In genomic region chr3:97298856-97299465, GRCm38 (mm10) we compare ENCODE assay signal across 8 mouse cellular contexts. TPM values are rescaled to one million over a fixed set of nuclear protein-coding genes. Genes with fewer than 3 reads are reported as not detected.
DNase-seq lines count a peak whose midpoint lies in the region; ATAC-seq and TF ChIP-seq lines count a peak whose summit lies in the region.

No protein-coding gene starts in this region.

- no peaks in the 10 kb centered on the region for H3K36me3 ChIP-seq in lung, embryonic 16.5 days (ENCODE audit: control insufficient read depth, insufficient read depth, low read length)
- no peaks in the 10 kb centered on the region for H3K36me3 ChIP-seq in forebrain, embryonic 15.5 days
- no peaks in the 10 kb centered on the region for H3K36me3 ChIP-seq in limb, embryonic 13.5 days
- H3K36me3 ChIP-seq in stomach, postnatal 0 days (ENCODE audit: control insufficient read depth, insufficient read depth, low read length): no peaks in the 10 kb centered on the region

- no peak for TF ChIP-seq CTCF in stomach, postnatal 0 days (IDR thresholded peaks at IDR 0.05; ENCODE audit: low read depth)

- H3K9ac ChIP-seq in lung, embryonic 16.5 days (ENCODE audit: low read length): peak overlapping the region; percentile 84
- no peak overlapping the region for H3K9ac ChIP-seq in forebrain, embryonic 15.5 days (replicated peaks)
- H3K9ac ChIP-seq in limb, embryonic 13.5 days: no peak overlapping the region
- no peak overlapping the region; the same call in 1 of the 2 replicates for H3K9ac ChIP-seq in stomach, postnatal 0 days (ENCODE audit: low read length)

- H3K4me1 ChIP-seq in lung, embryonic 16.5 days (replicated peaks; ENCODE audit: control insufficient read depth, insufficient read depth, low read length): peaks cover 15% of the 10 kb centered on the region
- H3K4me1 ChIP-seq in forebrain, embryonic 15.5 days: peaks cover 37% of the 10 kb centered on the region
- H3K4me1 ChIP-seq in limb, embryonic 13.5 days: peaks cover 22% of the 10 kb centered on the region
- no peaks in the 10 kb centered on the region for H3K4me1 ChIP-seq in stomach, postnatal 0 days (replicated peaks; ENCODE audit: control insufficient read depth, insufficient read depth)

- H3K4me3 ChIP-seq in lung, embryonic 16.5 days (ENCODE audit: low read length): peak overlapping the region; percentile 61
- peak overlapping the region; percentile 80 for H3K4me3 ChIP-seq in forebrain, embryonic 15.5 days
- peak overlapping the region; percentile 69 for H3K4me3 ChIP-seq in limb, embryonic 13.5 days
- peak overlapping the region; percentile 55; the same call in 1 of the 2 replicates for H3K4me3 ChIP-seq in stomach, postnatal 0 days (ENCODE audit: low read depth, low read length)

- 20% methylated on average over 10 of the region's 10 CpGs for WGBS in lung, embryonic 16.5 days
- 21% methylated on average over 10 of the region's 10 CpGs for WGBS in forebrain, embryonic 15.5 days
- 15% methylated on average over 10 of the region's 10 CpGs for WGBS in limb, embryonic 13.5 days
- WGBS in stomach, postnatal 0 days: 26% methylated on average over 10 of the region's 10 CpGs

- no peak for DNase-seq in lung, postnatal 4 days
- peak; percentile 32 for DNase-seq in stomach, postnatal 0 days (ENCODE audit: low spot score)
- DNase-seq in layer of hippocampus, postnatal 10 days (ENCODE audit: low spot score in 2 of 2): no peak
- DNase-seq in adrenal gland, postnatal 36 days: no peak

- peak; percentile 31; the same call in 1 of the 2 replicates for ATAC-seq in lung, embryonic 16.5 days (ENCODE audit: low read depth)
- 0 out of 2 replicates have a peak, but pooled peaks have one; percentile 8 for ATAC-seq in forebrain, embryonic 15.5 days (replicated peaks)
- ATAC-seq in limb, embryonic 13.5 days (ENCODE audit: low FRiP score, low read depth): peak; percentile 30; the same call in 1 of the 2 replicates
- ATAC-seq in stomach, postnatal 0 days (ENCODE audit: low FRiP score, low TSS enrichment): peak; percentile 14; the same call in 1 of the 2 replicates
- ATAC-seq in monocyte, adult 5-6 weeks (replicated peaks; ENCODE audit: insufficient number of reproducible peaks, low FRiP score, low TSS enrichment, poor library complexity, severe bottlenecking): no peak

- H3K4me2 ChIP-seq in lung, embryonic 16.5 days (ENCODE audit: low read depth, low read length): peak overlapping the region; percentile 83
- peak overlapping the region; percentile 54 for H3K4me2 ChIP-seq in forebrain, embryonic 15.5 days (replicated peaks)
- H3K4me2 ChIP-seq in limb, embryonic 13.5 days (replicated peaks): peak overlapping the region; percentile 79
- peak overlapping the region; percentile 69 for H3K4me2 ChIP-seq in stomach, postnatal 0 days (replicated peaks; ENCODE audit: low read depth)

- no peaks in the 10 kb centered on the region for H3K9me3 ChIP-seq in lung, embryonic 16.5 days (ENCODE audit: control insufficient read depth, low read length)
- H3K9me3 ChIP-seq in forebrain, embryonic 15.5 days: no peaks in the 10 kb centered on the region
- H3K9me3 ChIP-seq in limb, embryonic 13.5 days: 0 out of 2 replicates have a peak, but pooled peaks cover 3% of the 10 kb centered on the region
- no peaks in the 10 kb centered on the region for H3K9me3 ChIP-seq in stomach, postnatal 0 days (ENCODE audit: control insufficient read depth, low read length)

- H3K27ac ChIP-seq in lung, embryonic 16.5 days (ENCODE audit: low read length): peak overlapping the region; percentile 95
- peak overlapping the region; percentile 99 for H3K27ac ChIP-seq in forebrain, embryonic 15.5 days (replicated peaks)
- H3K27ac ChIP-seq in limb, embryonic 13.5 days: peak overlapping the region; percentile 99
- peak overlapping the region; percentile 93 for H3K27ac ChIP-seq in stomach, postnatal 0 days (replicated peaks)

- H3K27me3 ChIP-seq in lung, embryonic 16.5 days (ENCODE audit: control insufficient read depth, insufficient read depth, low read depth, low read length): no peaks in the 10 kb centered on the region
- no peaks in the 10 kb centered on the region for H3K27me3 ChIP-seq in forebrain, embryonic 15.5 days
- no peaks in the 10 kb centered on the region for H3K27me3 ChIP-seq in limb, embryonic 13.5 days
- H3K27me3 ChIP-seq in stomach, postnatal 0 days (ENCODE audit: control insufficient read depth, insufficient read depth, low read length): no peaks in the 10 kb centered on the region

- TF ChIP-seq EP300 in stomach, postnatal 0 days (optimal IDR thresholded peaks at IDR 0.05): no peak

RNA-seq across cellular contexts. Expression of gene Bcl9, which starts 1.2 kb away (rescaled TPM):
- 42.2 and 45.4 TPM in 2 replicates for polyA plus RNA-seq in lung, embryonic 16.5 days (2015; fragmentation: Nextera tagmentation; extraction: Ambion mirVana)
- polyA plus RNA-seq in forebrain, embryonic 15.5 days (2015; fragmentation: Nextera tagmentation; extraction: Ambion mirVana): 111 and 113 TPM in 2 replicates
- polyA plus RNA-seq in limb, embryonic 13.5 days (2015; fragmentation: Nextera tagmentation; extraction: Ambion mirVana): 97.4 and 102 TPM in 2 replicates
- polyA plus RNA-seq in stomach, postnatal 0 days (2015; fragmentation: Nextera tagmentation; extraction: Ambion mirVana): 19.2 and 20.2 TPM in 2 replicates
- 1.3 to 8.7 TPM (median 3.9 TPM) in 3 replicates for total RNA-seq in monocyte, adult 5-6 weeks (2017)
- 10 to 100 TPM; 70.9 to 73.6 TPM for total RNA-seq in layer of hippocampus, postnatal 10 days (2021)
- 10 to 100 TPM; 12.3 to 17.2 TPM for total RNA-seq in adrenal gland, postnatal 36 days (2021)
